In genomic region chr5:98016247-98017203, GRCm38 (mm10) we compare ENCODE assay signal across 9 mouse cellular contexts. TPM values are rescaled to one million over a fixed set of nuclear protein-coding genes. Genes with fewer than 3 reads are reported as not detected.
DNase-seq lines count a peak whose midpoint lies in the region; ATAC-seq and TF ChIP-seq lines count a peak whose summit lies in the region.
"Had no signal": no experiment of that assay in that cellular context is flagged by ENCODE, and none has a peak within 500 bp of the region (broad histone marks: within the 10 kb centered on the region; RNA-seq: fewer than 3 reads in every experiment).

No protein-coding gene starts in this region.

- no peak overlapping the region for H3K4me3 ChIP-seq in midbrain, postnatal 0 days (ENCODE audit: low read depth, low read length)
- no peak overlapping the region for H3K4me3 ChIP-seq in left cerebral cortex, adult 2 months
- H3K4me3 ChIP-seq: myocyte had no signal

- H3K36me3 ChIP-seq in midbrain, postnatal 0 days (ENCODE audit: insufficient read depth, low read length), result no peaks in the 10 kb centered on the region

- ATAC-seq in activated CD4-positive, CD25-positive, alpha-beta regulatory T cell, adult 4 months, result peak; percentile 93
- peak; percentile 91 to 93 for ATAC-seq in hematopoietic stem cell, adult 5-6 weeks (replicated peaks in 1 of 2; ENCODE audit: insufficient read depth in 1 of 2, low FRiP score in 2 of 2, low TSS enrichment in 1 of 2, low read depth in 1 of 2, poor library complexity in 2 of 2, severe bottlenecking in 2 of 2)
- ATAC-seq in midbrain, postnatal 0 days (ENCODE audit: low FRiP score), result peak; percentile 58; the same call in 1 of the 2 replicates

- no peak overlapping the region for H3K4me2 ChIP-seq in midbrain, postnatal 0 days (ENCODE audit: low read depth, low read length, poor library complexity, severe bottlenecking)

- no peaks in the 10 kb centered on the region for H3K4me1 ChIP-seq in midbrain, postnatal 0 days (ENCODE audit: insufficient read depth, low read length)

- intact Hi-C loops in gastrocnemius, postnatal 14 days (cut with DNase I; ENCODE audit: low total_unique reads), result no loop called here
- intact Hi-C loops in gastrocnemius, postnatal 36 days (cut with DNase I), result no loop called here
- intact Hi-C loops in left cerebral cortex, adult 2 months (cut with DNase I), result no loop called here

- H3K27ac ChIP-seq in midbrain, postnatal 0 days (ENCODE audit: low read depth, low read length), result no peak overlapping the region
- no peak overlapping the region for H3K27ac ChIP-seq in left cerebral cortex, adult 2 months

- no peak overlapping the region for H3K9ac ChIP-seq in midbrain, postnatal 0 days (replicated peaks; ENCODE audit: low read length, poor library complexity, severe bottlenecking)

- WGBS in midbrain, postnatal 0 days, result 71% methylated on average over 20 of the region's 20 CpGs

- TF ChIP-seq CTCF in midbrain, postnatal 0 days (IDR thresholded peaks at IDR 0.05), result no peak
- no peak for TF ChIP-seq CTCF in left cerebral cortex, adult 2 months (IDR thresholded peaks at IDR 0.05)

- H3K27me3 ChIP-seq in midbrain, postnatal 0 days (ENCODE audit: insufficient read depth, low read length), result no peaks in the 10 kb centered on the region

- H3K9me3 ChIP-seq in midbrain, postnatal 0 days (ENCODE audit: low read length), result no peaks in the 10 kb centered on the region

- peak; percentile 12 for DNase-seq in gastrocnemius, postnatal 14 days
- DNase-seq in gastrocnemius, postnatal 36 days, result no peak
- peak; percentile 14 for DNase-seq in midbrain, postnatal 0 days (ENCODE audit: low spot score)
- DNase-seq in left cerebral cortex, adult 2 months (ENCODE audit: extremely low spot score in 1 of 2, low spot score in 2 of 2), result no peak
- DNase-seq in testis, postnatal 10 days (ENCODE audit: low spot score), result no peak
- DNase-seq in ovary, postnatal 10 days (ENCODE audit: low spot score), result no peak

RNA-seq across cellular contexts. Expression of gene Antxr2, which starts 14.3 kb away (rescaled TPM):
- total RNA-seq in gastrocnemius, postnatal 14 days (2021), result 10 to 100 TPM; 16.2 to 19.3 TPM
- 10 to 100 TPM; 10.1 to 10.2 TPM for total RNA-seq in gastrocnemius, postnatal 36 days (2021)
- polyA plus RNA-seq in activated CD4-positive, CD25-positive, alpha-beta regulatory T cell, adult 4 months (2017; shearing (Covaris generic)), result 10 to 100 TPM in 1 of 2 experiments, 1 to 10 TPM in 1; 9.1 to 11.8 TPM
- total RNA-seq in hematopoietic stem cell, adult 5-6 weeks (2017), result 23.3 and 27.5 TPM in 2 replicates
- 2.1 and 4.4 TPM in 2 replicates for total RNA-seq in midbrain, postnatal 0 days (2014; rRNA removed)
- 1.1 and 1.2 TPM in 2 replicates for polyA plus RNA-seq in midbrain, postnatal 0 days (2015; fragmentation: Nextera tagmentation; extraction: Ambion mirVana)
- 1 to 10 TPM; 1.7 TPM for total RNA-seq in left cerebral cortex, adult 2 months (2021)

Comparison
In these comparisons a context has a peak if more than half of its experiments do, and no peak if none do; other contexts are left out.
1. DNase-seq: peak in gastrocnemius, postnatal 14 days (single experiment) and midbrain, postnatal 0 days (single experiment); none in gastrocnemius, postnatal 36 days (0 of 2), left cerebral cortex, adult 2 months (0 of 2), testis, postnatal 10 days (single experiment) and ovary, postnatal 10 days (single experiment).
2. Peak in every context shown above with its lines, with median percentiles within 50 percentile points of each other: ATAC-seq.